Mouse (Mus musculus) Patski (cell line): ENCODE data around the gene Suox. TPM values are rescaled to one million over a fixed set of nuclear protein-coding genes. Genes with fewer than 3 reads are reported as not detected.

Source experiments
- ATAC-seq: fragments of 100-300 bp; one replicate; pipeline ENCODE4 v1.8.0; 2021
- CTCF ChIA-PET: fragments of 350-600 bp; sonication (Branson Sonifier 250); formaldehyde crosslinking; loops from one replicate; lab custom pipeline; 2022; ENCODE audit warnings: inconsistent platforms; lab: Charles Lee
- POLR2A ChIA-PET: fragments of 350-600 bp; sonication (Branson Sonifier 250); formaldehyde crosslinking; loops from one replicate; lab custom pipeline; 2022; ENCODE audit warnings: antibody characterized with exemption, inconsistent platforms; lab: Charles Lee
- DNase-seq: peaks from one replicate; pipeline ENCODE4 v3.0.0-alpha.2; 2011; ENCODE audit warnings: low read depth, low spot score
- H3K27me3 ChIP-seq: fragments of 371-371 bp; one replicate; pipeline ENCODE4 v1.5.1; 2021
- CTCF ChIP-seq: fragments of 100-300 bp; IDR thresholded peaks from one replicate; pipeline ENCODE4 v1.5.1; 2021
- in situ Hi-C: fragments of 300-500 bp; cut with MboI; formaldehyde crosslinking; loops from 3 replicates; pipeline ENCODE4 v1.11.1; 2018; ENCODE audit warnings: low pct_unique_long_range_greater_than_20kb, mixed read lengths
- polyA plus RNA-seq: library from polyadenylated mRNA; unstranded; gene quantifications from one replicate; pipeline ENCODE4 v1.2.3, GENCODE M21; 2021

Gene Suox
- polyA plus RNA-seq, 1 experiment from 2014 or later = 15.2 TPM

DNA sequence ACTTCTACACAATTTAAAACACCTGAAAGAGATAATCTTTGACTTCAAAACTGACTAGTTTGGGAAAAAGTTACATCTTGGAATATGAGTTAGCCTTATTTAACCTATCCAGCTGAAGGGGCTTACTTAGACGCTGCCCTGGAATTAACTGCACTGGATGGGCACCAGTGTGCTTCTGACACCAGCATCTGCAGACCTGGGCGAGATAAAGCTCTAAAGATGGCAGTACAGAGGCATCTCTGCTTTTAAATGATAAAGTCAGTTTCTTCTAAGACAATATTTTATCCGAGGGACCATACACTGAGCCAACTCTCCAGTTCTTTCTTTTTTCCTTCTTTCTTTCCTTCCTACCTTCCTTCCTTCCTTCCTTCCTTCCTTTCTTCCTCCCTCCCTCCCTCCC, 9.1 kb downstream of the Suox start:
- ChIA-PET CTCF (interaction anchor here (1.7 kb wide), 1 partner anchor 11 kb away, joined by 4 read pairs; no protein-coding TSS in a partner anchor), POLR2A (interaction anchor here (0.5 to 0.6 kb wide), 2 partner anchors 13 to 171 kb away, joined by 3 read pairs; no protein-coding TSS in a partner anchor)
- no peaks in the 10 kb centered on the region for H3K27me3 ChIP-seq
- TF ChIP-seq CTCF = no peak
- in situ Hi-C loops = no loop called here
- ATAC-seq = no peak
- DNase-seq = no peak

DNA sequence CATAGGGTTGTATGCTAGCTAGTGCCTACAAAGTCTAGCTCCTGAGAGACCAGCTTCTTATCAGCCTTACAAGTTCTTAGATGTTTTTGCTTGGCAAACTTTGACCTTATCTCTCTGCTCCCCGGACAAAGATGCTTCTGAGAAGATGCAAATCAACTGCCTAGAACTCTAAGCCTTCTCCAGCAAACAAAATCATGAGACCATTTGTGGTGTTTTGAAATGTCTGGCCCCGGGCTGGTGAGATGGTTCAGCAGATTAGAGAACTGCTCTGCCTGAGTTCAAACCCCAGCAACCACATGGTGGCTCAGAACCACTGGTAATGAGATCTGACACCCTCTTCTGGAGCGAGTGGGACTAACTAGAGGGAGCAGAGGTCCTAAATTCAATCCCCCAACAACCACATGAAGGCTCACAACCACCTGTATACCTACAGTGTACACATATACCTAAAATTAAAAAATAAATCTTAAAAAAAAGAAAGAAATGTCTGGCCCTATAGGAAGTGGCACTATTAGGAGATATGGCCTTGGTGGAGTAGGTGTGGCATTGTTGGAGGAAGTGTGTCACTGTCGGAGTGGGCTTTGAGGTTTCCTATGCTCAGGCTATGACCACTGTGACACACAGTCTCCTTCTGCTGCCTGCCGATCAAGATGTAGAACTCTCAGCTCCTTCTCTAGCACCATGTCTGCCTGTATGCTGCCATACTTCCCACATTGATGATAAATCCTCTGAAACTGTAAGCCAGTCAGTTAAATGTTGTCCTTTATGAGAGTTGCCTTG, 10.2 kb downstream of the Suox start:
- ChIA-PET POLR2A (no interaction called here), CTCF (interaction anchor here (1.7 to 2.9 kb wide), 2 partner anchors 10 to 11 kb away, joined by 4 to 11 read pairs; partner anchors contain the start of gene Suox)
- no peak for DNase-seq
- H3K27me3 ChIP-seq = no peaks in the 10 kb centered on the region
- in situ Hi-C loops = no loop called here
- ATAC-seq = no peak
- TF ChIP-seq CTCF = no peak

DNA sequence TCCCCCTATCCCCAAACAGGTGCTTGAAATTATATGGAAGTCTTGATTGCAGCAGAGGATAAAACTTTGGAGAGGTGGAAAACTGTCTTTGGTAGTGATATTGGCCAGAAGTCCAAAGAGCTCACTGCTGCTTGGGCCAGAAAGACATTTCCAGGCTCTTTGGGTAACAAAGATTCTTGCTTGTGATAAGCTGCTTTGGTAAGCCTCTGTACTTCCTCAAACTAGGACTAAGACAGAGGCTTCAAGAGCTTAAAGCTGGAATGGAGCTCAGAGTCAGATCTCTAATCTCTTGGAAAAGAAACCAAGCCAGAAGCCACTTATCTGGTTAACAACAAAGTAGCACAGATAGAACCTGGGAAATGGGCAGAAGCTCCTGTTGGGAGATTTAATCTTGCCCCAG, 11.4 kb downstream of the Suox start:
- ChIA-PET POLR2A (no interaction called here), CTCF (interaction anchor here (2.9 kb wide), 1 partner anchor 12 kb away, joined by 11 read pairs; the partner anchor contains the start of gene Suox)
- no peaks in the 10 kb centered on the region for H3K27me3 ChIP-seq
- TF ChIP-seq CTCF = no peak
- no peak for DNase-seq
- ATAC-seq = no peak
- in situ Hi-C loops = no loop called here

DNA sequence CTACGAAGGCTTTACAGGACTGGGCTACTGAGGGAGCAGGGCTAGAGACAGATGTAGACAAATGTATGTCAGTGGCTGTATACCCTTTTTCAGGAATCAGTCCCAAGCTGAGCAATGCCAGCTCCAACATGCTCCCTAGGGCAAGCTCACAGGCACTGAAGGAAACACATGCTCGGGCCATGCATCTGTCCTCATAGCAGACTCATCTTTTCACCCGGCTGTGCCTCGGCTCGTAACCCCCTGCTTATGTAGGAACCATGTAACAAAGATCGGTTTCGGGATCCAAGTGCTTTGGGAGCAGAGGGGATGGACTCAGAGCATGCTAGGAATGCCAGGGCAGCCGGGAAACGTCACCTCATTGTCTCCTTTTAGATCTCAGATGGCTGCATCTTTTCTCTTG, 14.4 kb downstream of the Suox start:
- in situ Hi-C loops = no loop called here
- no peaks in the 10 kb centered on the region for H3K27me3 ChIP-seq
- no peak for TF ChIP-seq CTCF
- ChIA-PET CTCF (no interaction called here), POLR2A (no interaction called here)
- DNase-seq (no peak), ATAC-seq (no peak)

DNA sequence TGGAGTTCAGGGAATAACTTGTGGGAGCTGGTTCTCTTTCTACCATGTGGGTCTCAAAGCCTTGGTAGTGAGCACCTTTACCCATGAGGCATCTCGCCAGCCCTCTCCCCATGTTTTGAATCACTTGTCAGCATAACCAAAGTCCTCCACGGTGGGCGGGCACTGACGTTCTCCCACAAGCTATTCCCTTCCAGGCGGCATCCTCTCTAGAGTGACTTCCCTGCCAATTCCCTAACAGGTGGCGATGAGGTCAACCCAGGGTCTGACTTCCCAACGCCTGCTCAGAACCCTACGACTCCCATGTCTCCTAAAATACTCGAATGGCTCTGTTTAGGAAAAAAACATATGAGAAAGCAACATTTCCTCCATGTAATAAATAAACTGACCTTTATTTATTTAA, 16.0 kb downstream of the Suox start:
- POLR2A ChIA-PET = no interaction called here
- DNase-seq (no peak), ATAC-seq (no peak)
- no peaks in the 10 kb centered on the region for H3K27me3 ChIP-seq
- CTCF ChIA-PET = no interaction called here
- in situ Hi-C loops = no loop called here
- no peak for TF ChIP-seq CTCF

DNA sequence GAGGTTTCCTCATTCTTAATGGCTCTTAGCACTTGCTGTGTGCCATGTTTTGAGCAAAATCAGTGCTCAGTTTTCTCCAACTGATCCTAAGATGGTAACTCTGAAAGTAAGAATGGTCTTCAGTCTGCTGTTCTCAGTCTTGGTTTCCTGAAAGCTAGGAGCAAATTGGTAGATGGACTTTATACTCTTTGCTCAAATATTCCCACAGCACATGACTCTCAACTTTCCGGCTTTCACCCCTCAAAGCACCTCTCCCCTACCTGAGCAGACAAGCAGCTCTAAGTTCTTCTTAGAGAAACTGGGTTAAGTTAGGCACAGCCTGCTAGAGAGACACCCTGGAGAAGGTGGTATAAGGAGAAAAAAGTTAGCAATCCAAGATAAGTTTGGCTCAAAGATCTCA, 17.1 kb downstream of the Suox start:
- in situ Hi-C loops = no loop called here

DNA sequence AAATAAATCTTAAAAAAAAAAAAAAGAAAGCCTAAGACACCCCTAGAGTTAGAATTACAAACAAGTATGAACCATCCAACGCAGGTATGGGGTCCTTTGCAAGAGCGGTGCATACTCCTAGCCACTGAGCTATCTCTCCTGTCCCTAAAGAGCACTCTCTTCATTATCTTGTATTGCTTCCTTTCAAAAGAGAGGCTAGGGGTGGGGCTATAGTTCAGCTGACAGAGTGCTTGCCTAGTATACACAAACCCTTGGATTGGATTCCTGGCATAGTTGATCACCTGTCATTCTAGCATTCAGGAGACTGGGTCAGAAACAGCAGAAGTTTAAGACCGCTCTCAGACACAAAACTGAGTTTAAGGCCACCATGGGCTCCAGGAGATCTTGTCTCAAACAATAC, 18.6 kb downstream of the Suox start:
- in situ Hi-C loops = no loop called here

More for the DNA sequence above, 17.1 kb downstream of the Suox start:
- no peak for ATAC-seq
- H3K27me3 ChIP-seq = no peaks in the 10 kb centered on the region
- TF ChIP-seq CTCF = no peak
- ChIA-PET POLR2A (no interaction called here), CTCF (interaction anchor here (1.5 kb wide), 1 partner anchor 11 kb away, joined by 3 read pairs; no protein-coding TSS in a partner anchor)
- DNase-seq = no peak

DNA sequence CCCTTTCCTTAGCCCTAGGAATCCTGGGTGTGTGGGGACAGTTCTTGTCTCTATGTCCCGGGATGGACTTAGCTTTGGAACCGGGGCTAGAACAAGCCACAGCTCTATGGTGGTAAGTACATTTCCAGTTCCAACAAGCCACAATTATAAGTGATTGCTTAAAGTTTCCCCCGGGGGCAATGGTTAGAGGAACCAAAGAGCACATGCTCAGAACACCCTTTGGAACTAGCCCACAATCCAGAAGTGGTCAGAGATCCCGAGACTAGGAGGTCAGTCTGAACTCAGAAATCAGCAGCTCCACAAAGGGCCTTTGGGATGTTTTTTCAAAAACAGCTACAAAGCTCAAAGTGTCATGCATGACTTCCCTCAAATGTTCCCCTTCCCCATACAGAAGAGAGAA, 20.0 kb downstream of the Suox start:
- DNase-seq (no peak), ATAC-seq (no peak)
- no peak for TF ChIP-seq CTCF
- ChIA-PET CTCF (interaction anchor here (0.9 to 1.5 kb wide), 2 partner anchors 10 to 13 kb away, joined by 3 to 4 read pairs; no protein-coding TSS in a partner anchor), POLR2A (interaction anchor here (0.7 kb wide), 1 partner anchor 58 kb away, joined by 3 read pairs; no protein-coding TSS in a partner anchor)
- no peaks in the 10 kb centered on the region for H3K27me3 ChIP-seq
- in situ Hi-C loops = no loop called here

More for the DNA sequence above, 18.6 kb downstream of the Suox start:
- no peak for TF ChIP-seq CTCF
- CTCF ChIA-PET = no interaction called here
- DNase-seq = no peak
- ATAC-seq = no peak
- POLR2A ChIA-PET = no interaction called here
- H3K27me3 ChIP-seq = no peaks in the 10 kb centered on the region

DNA sequence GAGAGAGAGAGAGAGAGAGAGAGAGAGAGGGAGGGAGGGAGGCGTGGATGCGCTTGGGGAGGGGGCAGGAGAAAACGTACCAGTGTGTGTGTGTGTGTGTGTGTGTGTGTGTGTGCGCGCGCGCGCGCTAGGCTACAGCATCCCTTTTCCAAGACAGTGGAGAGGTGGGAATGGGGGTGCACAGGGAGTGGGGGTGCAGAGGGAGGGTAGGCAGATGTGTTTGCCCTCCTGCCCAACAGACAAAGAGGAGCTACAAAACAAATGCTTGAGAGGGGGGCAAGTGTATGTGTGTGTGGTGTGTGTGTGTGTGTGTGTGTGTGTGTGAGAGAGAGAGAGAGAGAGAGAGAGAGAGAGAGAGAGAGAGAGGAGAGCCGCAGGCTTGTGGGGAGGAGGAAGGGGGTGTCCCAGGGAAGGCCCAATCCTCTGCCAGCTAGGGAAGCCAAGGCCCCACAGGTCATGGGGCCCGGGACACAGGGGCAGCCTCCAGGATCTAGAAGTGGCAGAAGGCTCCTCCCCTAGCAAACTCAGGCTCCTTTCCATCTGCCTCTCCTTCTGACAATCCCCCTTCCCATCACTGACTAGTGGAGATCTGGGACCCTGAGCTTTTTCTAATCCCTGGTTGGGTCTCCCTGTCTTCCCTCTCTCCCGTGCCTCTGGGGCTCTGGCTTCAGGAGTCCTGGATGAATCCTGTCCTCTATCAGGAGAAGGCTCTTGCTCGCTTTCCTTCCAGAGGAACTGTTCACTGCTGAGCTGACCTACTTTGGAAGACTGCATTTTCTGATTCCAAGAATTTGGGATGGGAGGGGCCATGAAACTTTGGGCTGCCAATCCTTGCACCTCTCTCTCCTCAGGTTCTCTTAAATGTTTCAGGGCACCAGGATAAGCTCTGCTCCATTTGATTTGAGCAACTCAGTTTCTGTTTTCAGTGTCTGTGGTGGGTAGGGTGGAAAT, 27.5 kb downstream of the Suox start:
- ChIA-PET POLR2A (no interaction called here), CTCF (interaction anchor here (1.3 kb wide), 1 partner anchor 21 kb away, joined by 4 read pairs; no protein-coding TSS in a partner anchor)
- in situ Hi-C loops = no loop called here
- no peaks in the 10 kb centered on the region for H3K27me3 ChIP-seq
- ATAC-seq (no peak), DNase-seq (no peak)
- TF ChIP-seq CTCF = no peak
